Mouse (Mus musculus) hindbrain, postnatal 0 days (tissue): ENCODE data around the gene Fra10ac1. TPM values are rescaled to one million over a fixed set of nuclear protein-coding genes. Genes with fewer than 3 reads are reported as not detected.

Experiments
- ATAC-seq: fragments of 200-750 bp; cut with Nextera tagmentation; 2 replicates; pipeline ENCODE4 v1.8.0; 2017; ENCODE audit warnings: mild to moderate bottlenecking, moderate TSS enrichment, moderate library complexity
- DNase-seq: peaks from one replicate; pipeline ENCODE4 v3.0.0-alpha.2; 2015; ENCODE audit warnings: low spot score
- H3K27ac ChIP-seq: fragments of 300-500 bp; sonication (generic); 2 replicates; pipeline ENCODE4 v1.5.1; 2014; ENCODE audit warnings: mild to moderate bottlenecking
- H3K27me3 ChIP-seq: fragments of 300-500 bp; sonication (generic); 2 replicates; pipeline ENCODE4 v1.6.1; 2014; ENCODE audit warnings: low read length, mixed read lengths; ENCODE audit not compliant: insufficient read depth
- H3K36me3 ChIP-seq: fragments of 300-500 bp; sonication (generic); 2 replicates; pipeline ENCODE4 v1.6.1; 2014; ENCODE audit warnings: low read length, mixed read lengths; ENCODE audit not compliant: insufficient read depth
- H3K4me1 ChIP-seq: fragments of 300-500 bp; sonication (generic); 2 replicates; pipeline ENCODE4 v1.6.1; 2014; ENCODE audit warnings: antibody characterized with exemption, low read length, mixed read lengths; ENCODE audit not compliant: insufficient read depth
- H3K4me2 ChIP-seq: fragments of 300-500 bp; sonication (generic); 2 replicates; pipeline ENCODE4 v1.6.1; 2014; ENCODE audit warnings: low read depth, mild to moderate bottlenecking, low read length, moderate library complexity, mixed read lengths
- H3K4me3 ChIP-seq: fragments of 300-500 bp; sonication (generic); 2 replicates; pipeline ENCODE4 v1.5.1; 2014; ENCODE audit warnings: low read length
- H3K9ac ChIP-seq: fragments of 300-500 bp; sonication (generic); replicated peaks from 2 replicates; pipeline ENCODE4 v1.6.1; 2014; ENCODE audit warnings: mild to moderate bottlenecking, low read length, moderate library complexity, mixed read lengths
- H3K9me3 ChIP-seq: fragments of 300-500 bp; sonication (generic); 2 replicates; pipeline ENCODE4 v1.6.1; 2016; ENCODE audit warnings: low read length, mixed read lengths
- CTCF ChIP-seq: IDR thresholded peaks from 2 replicates; pipeline ENCODE4 v1.5.1; 2016; ENCODE audit warnings: antibody characterized with exemption, control low read depth, low read depth
- WGBS: fragments of 180-500 bp; shearing (Covaris S2); extraction: QIAGEN DNeasy Blood & Tissue Kit; methylation state at CpG from one replicate; pipeline ENCODE4 v1.1.7; 2014; 5-methylcytosine and 5-hydroxymethylcytosine counted together
- polyA plus RNA-seq: library from polyadenylated mRNA; unstranded; fragments of >200 nt; fragmentation: Nextera tagmentation; extraction: Ambion mirVana; gene quantifications from 2 replicates; pipeline ENCODE4 v1.2.1, GENCODE M21; 2015
- total RNA-seq: library from RNA; depleted of rRNA; stranded (reverse); fragments of >200 nt; gene quantifications from 2 replicates; pipeline ENCODE4 v1.2.3, GENCODE M21; 2014; rRNA removed

Fra10ac1 gene
- 2.7 and 3.4 TPM in 2 replicates for total RNA-seq
- 30.9 and 32.3 TPM in 2 replicates for polyA plus RNA-seq

DNA sequence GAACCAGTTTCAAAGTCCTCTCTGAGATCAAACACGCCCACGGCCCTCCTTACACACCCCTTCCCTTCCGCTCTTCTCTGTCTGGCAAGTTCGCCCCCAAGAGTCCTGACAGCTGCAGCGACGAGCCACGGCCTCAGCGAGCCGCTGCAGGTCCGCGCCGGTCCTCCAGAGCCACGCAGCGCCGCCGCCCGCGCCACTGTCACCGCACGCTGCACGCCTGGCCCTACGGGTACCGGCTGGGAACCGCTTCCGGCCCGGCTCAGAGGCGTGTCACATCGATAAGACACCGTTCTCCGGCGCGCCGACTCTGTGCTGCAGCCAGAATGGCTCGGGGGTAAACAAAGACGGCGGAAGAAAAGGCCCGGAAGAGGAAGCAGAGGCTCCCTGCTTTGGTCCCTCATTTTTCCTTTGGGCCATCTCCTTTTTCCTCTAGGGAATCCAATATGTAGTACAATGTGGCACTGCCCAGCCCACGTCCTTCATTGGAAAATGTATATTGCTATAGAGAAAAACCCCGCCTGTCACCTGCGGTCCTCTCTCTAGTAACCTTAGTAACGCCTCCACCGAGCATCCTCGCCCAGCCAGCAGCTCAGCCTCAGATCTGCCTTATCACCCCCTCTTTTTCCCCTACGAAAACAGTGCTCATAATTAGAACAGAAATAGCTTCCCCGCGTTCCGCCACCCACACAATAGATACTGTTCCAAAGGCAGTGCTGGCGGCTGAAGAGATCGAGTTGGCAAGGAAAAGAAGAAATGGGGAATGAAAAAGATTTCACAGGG is at the start of gene Fra10ac1:
Fra10ac1 (minus strand) TSS at position 252 of the 780 bp plus-strand sequence.
- TF ChIP-seq CTCF, result peak; percentile 55
- peak within 1 kb of the TSS; percentile 42 for H3K4me3 ChIP-seq
- H3K9ac ChIP-seq, result peak within 1 kb of the TSS; percentile 72
- H3K27me3 ChIP-seq, result no peaks in the 10 kb centered on the region
- DNase-seq, result peak; percentile 96
- H3K4me2 ChIP-seq, result peak within 1 kb of the TSS; percentile 70
- ATAC-seq, result peak; percentile 99
- peak within 1 kb of the TSS; percentile 96 for H3K27ac ChIP-seq
- no peaks in the 10 kb centered on the region for H3K36me3 ChIP-seq
- 2% methylated on average over 49 of the region's 49 CpGs for WGBS
- H3K4me1 ChIP-seq, result 0 out of 2 replicates have a peak, but pooled peaks cover 3% of the 10 kb centered on the region
- H3K9me3 ChIP-seq, result no peaks in the 10 kb centered on the region

DNA sequence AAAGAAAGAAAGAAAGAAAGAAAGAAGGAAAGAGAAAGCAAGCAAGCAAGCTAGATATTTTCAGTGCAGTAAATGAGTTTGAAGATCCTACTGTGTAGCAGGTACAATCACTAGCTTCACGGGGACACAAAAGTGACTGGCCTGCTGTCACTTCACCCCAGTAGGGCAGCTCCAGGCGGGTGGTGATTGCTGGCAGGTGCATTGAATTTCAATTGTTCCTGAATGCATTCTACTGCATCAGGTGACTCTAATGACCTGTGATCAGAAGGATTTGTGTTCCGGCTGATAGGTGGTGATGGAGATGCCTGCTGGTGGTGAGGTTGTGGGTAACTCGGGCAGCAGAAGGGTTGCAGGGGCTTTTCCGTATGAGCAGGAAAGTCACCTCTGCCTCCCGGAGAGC is 47.1 kb upstream of the Fra10ac1 start:
- no peak overlapping the region for H3K4me2 ChIP-seq
- DNase-seq (no peak), ATAC-seq (no peak)
- H3K27ac ChIP-seq, result no peak overlapping the region
- 33% methylated on average over 6 of the region's 6 CpGs for WGBS
- H3K4me3 ChIP-seq, result no peak overlapping the region
- no peak for TF ChIP-seq CTCF
- no peaks in the 10 kb centered on the region for H3K4me1 ChIP-seq
- H3K9ac ChIP-seq, result no peak overlapping the region
- no peaks in the 10 kb centered on the region for H3K36me3 ChIP-seq
- no peaks in the 10 kb centered on the region for H3K9me3 ChIP-seq
- H3K27me3 ChIP-seq, result no peaks in the 10 kb centered on the region

DNA sequence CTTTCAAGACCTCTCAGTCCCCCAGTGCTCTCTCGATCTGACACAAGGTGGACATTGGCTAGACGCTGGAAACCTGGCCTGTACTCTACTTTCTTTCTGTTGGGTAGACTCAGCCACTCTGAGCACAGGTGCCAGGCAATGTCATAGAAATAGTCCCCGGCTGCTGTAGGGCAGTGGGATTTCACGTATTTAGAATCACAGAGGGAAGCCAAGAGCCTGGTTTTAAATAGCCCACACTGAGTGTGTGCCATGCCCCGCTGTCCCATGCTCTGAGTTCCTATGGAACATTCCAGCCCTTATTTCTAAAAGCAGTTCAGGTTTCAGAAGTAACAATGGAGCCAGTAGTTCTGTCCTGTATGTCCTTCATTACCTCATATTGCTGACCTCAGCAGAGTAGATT is 43.5 kb upstream of the Fra10ac1 start:
- no peaks in the 10 kb centered on the region for H3K36me3 ChIP-seq
- no peaks in the 10 kb centered on the region for H3K27me3 ChIP-seq
- H3K4me2 ChIP-seq, result 0 out of 2 replicates have a peak overlapping the region, but pooled peaks have one; percentile 5
- ATAC-seq (no peak), DNase-seq (no peak)
- H3K4me3 ChIP-seq, result no peak overlapping the region
- H3K9ac ChIP-seq, result no peak overlapping the region
- H3K4me1 ChIP-seq, result no peaks in the 10 kb centered on the region
- no peaks in the 10 kb centered on the region for H3K9me3 ChIP-seq
- 79% methylated on average over 5 of the region's 5 CpGs for WGBS
- TF ChIP-seq CTCF, result no peak
- no peak overlapping the region for H3K27ac ChIP-seq

DNA sequence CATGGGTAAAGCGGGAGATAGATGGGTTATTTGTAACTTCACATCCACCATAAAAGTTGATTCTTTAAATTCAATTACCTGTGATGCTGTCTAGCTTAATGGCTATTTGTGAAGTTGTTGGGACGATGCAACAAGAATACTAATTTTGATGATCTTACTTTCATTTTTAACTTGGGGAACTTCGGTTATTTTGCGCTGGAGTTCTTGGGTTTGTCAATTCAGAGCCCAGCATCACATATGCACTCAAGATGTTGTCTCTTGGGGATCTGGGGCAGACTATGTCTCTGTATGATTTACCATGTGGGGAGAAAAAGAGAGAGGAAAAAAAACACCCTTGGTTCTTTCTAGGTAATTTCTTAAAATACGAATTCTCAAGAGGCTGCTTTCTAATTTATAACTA is 41.8 kb upstream of the Fra10ac1 start:
- no peak for TF ChIP-seq CTCF
- Histone ChIP-seq H3K9ac (peak overlapping the region; percentile 59), H3K27me3 (no peaks in the 10 kb centered on the region), H3K9me3 (no peaks in the 10 kb centered on the region), H3K4me2 (peak overlapping the region; percentile 59), H3K36me3 (no peaks in the 10 kb centered on the region), H3K27ac (no peak overlapping the region), H3K4me3 (peak overlapping the region; percentile 38), H3K4me1 (no peaks in the 10 kb centered on the region)
- WGBS, result 74% methylated on average over 5 of the region's 5 CpGs
- no peak for ATAC-seq
- no peak for DNase-seq

DNA sequence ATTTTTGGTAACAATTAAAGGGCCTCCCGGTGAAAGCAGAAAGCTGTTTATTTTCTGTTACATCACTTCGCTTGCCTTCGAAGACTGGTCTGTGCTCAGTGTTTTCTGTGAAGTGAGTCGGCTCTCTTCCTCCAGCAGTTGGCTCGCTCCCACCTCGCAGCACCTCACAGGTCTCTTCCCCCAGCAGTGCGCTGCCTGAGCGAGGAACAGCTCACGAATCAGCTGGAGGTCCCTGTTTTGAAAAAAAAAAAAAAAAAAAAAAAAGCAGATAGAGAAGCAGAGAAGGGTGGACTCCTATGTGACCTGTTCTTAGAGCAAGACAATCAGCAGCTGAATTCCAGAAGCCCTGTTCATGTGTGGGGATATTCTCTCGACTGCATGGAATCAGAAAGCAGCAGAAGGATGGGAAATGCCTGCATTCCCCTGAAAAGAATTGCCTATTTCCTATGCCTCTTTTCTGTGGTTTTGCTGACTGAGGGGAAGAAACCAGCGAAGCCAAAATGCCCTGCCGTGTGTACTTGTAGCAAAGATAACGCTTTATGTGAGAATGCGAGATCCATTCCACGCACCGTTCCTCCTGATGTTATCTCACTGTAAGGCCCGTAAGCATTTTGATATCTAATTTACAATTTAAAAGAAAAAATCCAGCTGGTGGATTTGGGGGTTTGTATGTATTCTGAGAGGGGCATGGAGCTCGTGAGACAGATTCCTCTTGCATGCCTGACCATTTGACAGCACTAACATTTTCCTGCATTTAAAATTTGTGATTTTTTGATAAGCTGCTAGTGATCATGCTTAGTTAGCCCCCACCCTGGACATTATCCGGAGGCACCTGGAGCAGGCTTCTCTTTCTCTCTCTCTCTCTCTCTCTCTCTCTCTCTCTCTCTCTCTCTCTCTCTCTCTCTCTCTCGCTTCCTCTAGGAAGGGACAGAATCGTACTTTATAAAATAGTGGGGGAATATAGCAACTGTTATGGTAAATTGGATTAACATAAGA is 40.8 kb upstream of the Fra10ac1 start, which contains the start of gene Lgi1:
Lgi1 (plus strand) TSS at position 32 of the 996 bp plus-strand sequence.
- H3K27ac ChIP-seq, result peak within 1 kb of the TSS; percentile 89
- no peak for TF ChIP-seq CTCF
- WGBS, result 15% methylated on average over 21 of the region's 21 CpGs
- no peaks in the 10 kb centered on the region for H3K36me3 ChIP-seq
- H3K9me3 ChIP-seq, result no peaks in the 10 kb centered on the region
- no peaks in the 10 kb centered on the region for H3K27me3 ChIP-seq
- DNase-seq (peak; percentile 71), ATAC-seq (peak; percentile 75)
- peak within 1 kb of the TSS; percentile 38 for H3K4me3 ChIP-seq
- H3K9ac ChIP-seq, result peak within 1 kb of the TSS; percentile 59
- H3K4me1 ChIP-seq, result no peaks in the 10 kb centered on the region
- H3K4me2 ChIP-seq, result peak within 1 kb of the TSS; percentile 59

DNA sequence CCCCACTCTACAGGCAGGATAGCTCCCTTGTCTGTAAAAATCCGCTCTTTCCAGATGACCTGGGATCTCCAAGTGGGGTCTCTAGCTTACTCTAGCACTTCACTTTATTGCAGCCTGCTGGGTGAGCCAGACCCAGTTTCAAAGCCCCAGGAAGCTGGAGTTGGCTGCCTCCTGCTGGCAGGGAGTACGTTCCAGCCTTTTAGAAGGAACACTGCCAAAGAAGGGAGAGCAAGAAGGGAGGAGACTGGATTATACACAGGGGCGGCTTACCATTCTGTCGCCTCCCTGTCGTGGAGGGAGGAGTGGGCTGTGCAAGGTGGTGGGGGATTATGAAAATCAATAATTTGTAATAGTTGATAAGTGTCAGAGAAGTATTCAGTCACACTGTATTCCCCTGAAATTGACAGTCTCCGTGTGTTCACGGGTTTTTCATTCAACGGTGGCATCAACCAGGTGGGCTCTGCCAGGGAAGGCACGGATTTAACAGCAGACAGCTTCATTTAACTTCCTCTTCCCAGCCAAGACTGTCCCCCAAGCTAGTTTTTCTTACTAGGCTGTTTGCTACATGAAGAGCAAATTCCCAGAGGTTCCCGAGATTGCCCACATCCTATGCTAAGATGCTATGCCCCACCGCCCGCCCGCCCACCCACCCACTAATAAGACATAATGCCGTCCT is 40.0 kb upstream of the Fra10ac1 start:
- ATAC-seq (peak; percentile 76), DNase-seq (peak; percentile 81)
- Histone ChIP-seq H3K4me2 (peak overlapping the region; percentile 59), H3K27ac (peak overlapping the region; percentile 89), H3K9ac (peak overlapping the region; percentile 59), H3K36me3 (no peaks in the 10 kb centered on the region), H3K27me3 (no peaks in the 10 kb centered on the region), H3K4me3 (peak overlapping the region; percentile 38), H3K9me3 (no peaks in the 10 kb centered on the region), H3K4me1 (peaks cover 5% of the 10 kb centered on the region; the same call in 1 of the 2 replicates)
- TF ChIP-seq CTCF, result peak; percentile 68
- WGBS, result 8% methylated on average over 14 of the region's 14 CpGs
